Mouse (Mus musculus) lung, embryonic 14.5 days (tissue): ENCODE data around the gene Zfp511. TPM values are rescaled to one million over a fixed set of nuclear protein-coding genes. Genes with fewer than 3 reads are reported as not detected.

Experiments
- ATAC-seq: fragments of 200-750 bp; cut with Nextera tagmentation; 2 replicates; pipeline ENCODE4 v1.8.0; 2017; ENCODE audit warnings: mild to moderate bottlenecking, moderate TSS enrichment, moderate library complexity; ENCODE audit not compliant: insufficient read depth
- DNase-seq: peaks from one replicate; pipeline ENCODE4 v3.0.0-alpha.2; 2015
- H3K27ac ChIP-seq: fragments of 300-500 bp; sonication (generic); 2 replicates; pipeline ENCODE4 v1.5.1; 2014; ENCODE audit warnings: low read depth, mild to moderate bottlenecking, moderate library complexity
- H3K27me3 ChIP-seq: fragments of 300-500 bp; sonication (generic); 2 replicates; pipeline ENCODE4 v1.6.1; 2014; ENCODE audit warnings: low read length, control low read depth; ENCODE audit not compliant: insufficient read depth
- H3K36me3 ChIP-seq: fragments of 300-500 bp; sonication (generic); 2 replicates; pipeline ENCODE4 v1.6.1; 2014; ENCODE audit warnings: control low read depth; ENCODE audit not compliant: insufficient read depth
- H3K4me1 ChIP-seq: fragments of 300-500 bp; sonication (generic); 2 replicates; pipeline ENCODE4 v1.6.1; 2014; ENCODE audit warnings: antibody characterized with exemption, control low read depth; ENCODE audit not compliant: insufficient read depth
- H3K4me2 ChIP-seq: fragments of 300-500 bp; sonication (generic); 2 replicates; pipeline ENCODE4 v1.6.1; 2014; ENCODE audit warnings: mild to moderate bottlenecking
- H3K4me3 ChIP-seq: fragments of 300-500 bp; sonication (generic); 2 replicates; pipeline ENCODE4 v1.5.1; 2014; ENCODE audit warnings: low read depth, low read length
- H3K9ac ChIP-seq: fragments of 300-500 bp; sonication (generic); 2 replicates; pipeline ENCODE4 v1.6.1; 2014
- H3K9me3 ChIP-seq: fragments of 300-500 bp; sonication (generic); 2 replicates; pipeline ENCODE4 v1.6.1; 2016; ENCODE audit warnings: low read depth, low read length, control low read depth
- CTCF ChIP-seq: IDR thresholded peaks from 2 replicates; pipeline ENCODE4 v1.5.1; 2016; ENCODE audit warnings: antibody characterized with exemption, low read depth
- WGBS: fragments of 180-500 bp; shearing (Covaris S2); extraction: QIAGEN DNeasy Blood & Tissue Kit; methylation state at CpG from one replicate; pipeline ENCODE4 v1.1.7; 2014; 5-methylcytosine and 5-hydroxymethylcytosine counted together
- polyA plus RNA-seq: library from polyadenylated mRNA; unstranded; fragments of >200 nt; fragmentation: Nextera tagmentation; extraction: Ambion mirVana; gene quantifications from 2 replicates; pipeline ENCODE4 v1.2.1, GENCODE M21; 2014

Zfp511 gene
- polyA plus RNA-seq, 1 experiment from 2014 or later, result 39.5 TPM

DNA sequence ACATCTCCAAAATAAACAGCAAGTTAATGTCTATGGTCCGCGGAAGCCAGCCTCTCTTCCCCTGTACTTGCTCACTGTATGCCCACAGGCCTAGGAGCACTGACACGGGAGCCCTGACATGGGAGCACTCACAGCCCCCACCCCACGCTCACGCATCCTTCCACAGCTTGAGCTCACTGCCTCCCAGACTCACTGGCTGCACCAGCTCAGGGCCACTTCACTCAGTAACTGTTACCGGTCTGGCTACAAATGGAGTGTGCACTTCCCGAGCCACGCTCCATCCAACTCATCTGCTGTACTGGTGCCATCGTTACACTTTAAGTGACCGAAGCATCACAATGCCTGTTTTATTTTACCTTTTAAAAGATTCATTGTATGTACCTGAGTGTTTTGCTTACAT, 3.8 kb upstream of the Zfp511 start:
- TF ChIP-seq CTCF, result no peak
- WGBS, result 90% methylated on average over 10 of the region's 10 CpGs
- Histone ChIP-seq H3K9ac (no peak overlapping the region), H3K27me3 (no peaks in the 10 kb centered on the region), H3K4me1 (0 out of 2 replicates have a peak, but pooled peaks cover 7% of the 10 kb centered on the region), H3K27ac (no peak overlapping the region), H3K4me2 (no peak overlapping the region), H3K4me3 (no peak overlapping the region), H3K9me3 (no peaks in the 10 kb centered on the region), H3K36me3 (peaks cover 62% of the 10 kb centered on the region)
- ATAC-seq (no peak), DNase-seq (no peak)

DNA sequence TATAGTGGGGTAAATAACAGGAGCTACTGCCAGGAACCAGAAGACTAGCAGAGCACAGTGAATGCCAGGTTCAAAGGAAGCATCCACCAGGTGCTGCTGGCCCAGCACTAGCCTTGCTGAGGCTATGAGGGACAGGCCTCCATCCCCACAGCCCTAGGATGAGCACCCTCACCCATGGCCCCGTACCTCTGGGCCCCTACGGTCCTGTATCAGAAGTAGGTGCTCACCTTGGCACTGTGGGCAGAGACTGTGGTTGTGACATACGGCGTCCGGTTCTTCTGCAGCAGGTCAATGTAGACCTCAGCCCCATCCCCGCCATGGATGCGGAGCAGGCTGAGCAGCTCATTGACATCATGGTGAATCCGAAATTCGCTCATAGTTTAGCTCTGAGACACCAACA, 2.8 kb upstream of the Zfp511 start:
- ATAC-seq, result no peak
- Histone ChIP-seq H3K9ac (no peak overlapping the region), H3K4me3 (no peak overlapping the region), H3K36me3 (peaks cover 57% of the 10 kb centered on the region), H3K27ac (no peak overlapping the region), H3K4me1 (0 out of 2 replicates have a peak, but pooled peaks cover 7% of the 10 kb centered on the region), H3K27me3 (no peaks in the 10 kb centered on the region), H3K4me2 (no peak overlapping the region), H3K9me3 (no peaks in the 10 kb centered on the region)
- TF ChIP-seq CTCF, result no peak
- WGBS, result 94% methylated on average over 9 of the region's 9 CpGs
- no peak for DNase-seq

DNA sequence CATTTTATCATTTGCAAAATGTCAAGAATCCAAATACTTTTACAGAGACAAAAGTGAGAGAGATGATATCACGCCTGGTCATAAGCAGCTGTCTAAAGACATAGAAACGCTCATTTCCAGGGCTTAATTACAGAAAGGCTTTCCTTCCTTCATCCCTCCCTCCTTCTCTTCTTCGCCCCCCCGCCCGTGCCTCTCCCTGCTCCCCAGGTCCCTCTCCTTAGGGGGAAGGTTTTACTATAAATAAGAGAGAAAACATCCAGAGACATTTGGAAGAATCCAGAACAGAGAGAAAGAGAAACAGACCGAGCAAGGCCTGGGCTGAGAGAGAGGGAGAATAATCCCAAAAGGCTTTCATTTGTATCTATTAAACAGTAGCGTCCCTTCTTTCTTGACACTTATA, 735 bp upstream of the Zfp511 start:
- WGBS, result 14% methylated on average over 7 of the region's 7 CpGs
- peaks cover 44% of the 10 kb centered on the region for H3K36me3 ChIP-seq
- peak overlapping the region; percentile 90 for H3K27ac ChIP-seq

DNA sequence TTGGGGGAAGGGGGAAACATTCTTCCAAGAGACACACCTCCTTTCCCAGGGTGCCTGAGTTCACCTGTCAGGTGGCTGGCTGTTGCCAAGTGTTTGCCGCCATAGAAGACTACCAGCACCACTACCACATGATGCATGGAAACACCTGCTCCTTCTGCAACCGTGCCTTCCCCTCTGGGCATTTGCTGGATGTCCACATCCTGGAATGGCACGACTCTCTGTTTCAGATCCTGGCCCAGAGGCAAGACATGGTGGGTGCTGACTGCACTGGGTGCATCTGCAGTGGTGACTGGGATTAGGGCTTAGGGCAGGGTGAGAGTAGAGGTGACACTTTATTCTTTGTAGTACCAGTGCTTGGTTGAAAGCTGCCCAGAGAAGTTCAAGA, 972 bp downstream of the Zfp511 start:
- WGBS, result 54% methylated on average over 3 of the region's 3 CpGs
- peaks cover 31% of the 10 kb centered on the region for H3K36me3 ChIP-seq
- no peaks in the 10 kb centered on the region for H3K9me3 ChIP-seq
- H3K27me3 ChIP-seq, result no peaks in the 10 kb centered on the region
- H3K4me1 ChIP-seq, result 0 out of 2 replicates have a peak, but pooled peaks cover 7% of the 10 kb centered on the region
- peak overlapping the region; percentile 38; the same call in 1 of the 2 replicates for H3K9ac ChIP-seq
- ATAC-seq, result no peak
- no peak for TF ChIP-seq CTCF
- peak overlapping the region; percentile 82 for H3K4me3 ChIP-seq
- DNase-seq, result no peak
- peak overlapping the region; percentile 92 for H3K4me2 ChIP-seq
- H3K27ac ChIP-seq, result no peak overlapping the region

More for the DNA sequence above, 735 bp upstream of the Zfp511 start:
- ATAC-seq, result no peak
- peak overlapping the region; percentile 82 for H3K4me3 ChIP-seq
- TF ChIP-seq CTCF, result no peak
- peak overlapping the region; percentile 94 for H3K9ac ChIP-seq
- no peak for DNase-seq
- peak overlapping the region; percentile 92 for H3K4me2 ChIP-seq
- no peaks in the 10 kb centered on the region for H3K27me3 ChIP-seq
- H3K9me3 ChIP-seq, result no peaks in the 10 kb centered on the region
- H3K4me1 ChIP-seq, result 0 out of 2 replicates have a peak, but pooled peaks cover 7% of the 10 kb centered on the region

DNA sequence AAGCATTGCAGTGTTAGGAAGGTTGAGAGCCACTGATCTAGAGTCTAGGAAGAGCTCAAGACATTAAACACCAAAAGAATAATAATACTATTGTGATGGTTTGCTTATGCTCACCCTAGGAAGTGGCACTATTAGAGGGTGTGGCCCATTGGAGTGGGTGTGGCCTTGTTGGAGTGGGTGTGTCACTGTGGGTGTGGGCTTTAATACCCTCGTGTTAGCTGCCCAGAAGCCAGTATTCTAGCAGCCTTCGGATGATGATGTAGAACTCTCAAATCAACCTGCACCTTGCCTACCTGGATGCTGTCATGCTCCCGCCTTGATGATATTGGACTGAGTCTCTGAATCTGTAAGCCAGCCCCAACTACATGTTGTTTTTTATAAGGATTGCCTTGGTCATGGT, 6.5 kb downstream of the Zfp511 start:
- H3K9ac ChIP-seq, result no peak overlapping the region
- no peaks in the 10 kb centered on the region for H3K9me3 ChIP-seq
- no peak overlapping the region for H3K4me2 ChIP-seq
- peaks cover 38% of the 10 kb centered on the region for H3K27me3 ChIP-seq
- H3K4me1 ChIP-seq, result no peaks in the 10 kb centered on the region
- no peak overlapping the region for H3K4me3 ChIP-seq
- no peak overlapping the region for H3K27ac ChIP-seq
- WGBS, result 51% methylated on average over 3 of the region's 3 CpGs
- ATAC-seq (no peak), DNase-seq (no peak)
- no peak for TF ChIP-seq CTCF
- peaks cover 12% of the 10 kb centered on the region; the same call in 1 of the 2 replicates for H3K36me3 ChIP-seq

DNA sequence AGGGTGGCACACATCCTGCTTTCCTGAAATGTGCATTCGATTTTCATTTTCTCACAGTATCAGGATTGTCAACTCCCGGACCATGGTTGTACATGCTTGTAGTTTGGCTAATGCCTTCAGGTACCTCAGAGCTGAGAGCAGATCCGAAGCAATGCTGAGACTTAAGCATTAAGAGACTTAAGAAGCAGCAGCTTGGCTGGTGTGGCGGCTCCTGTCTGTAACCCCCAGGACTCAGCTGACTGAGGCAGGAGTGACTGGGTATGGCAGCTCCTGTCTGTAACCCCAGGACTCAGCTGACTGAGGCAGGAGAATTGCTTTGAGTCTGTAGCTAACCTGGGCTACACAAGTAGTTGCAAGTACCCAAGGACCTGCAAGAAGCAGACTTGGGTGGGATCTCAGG, 9.4 kb downstream of the Zfp511 start:
- ATAC-seq (no peak), DNase-seq (no peak)
- WGBS, result 70% methylated on average over 4 of the region's 4 CpGs
- TF ChIP-seq CTCF, result no peak
- no peak overlapping the region for H3K4me2 ChIP-seq
- H3K27ac ChIP-seq, result no peak overlapping the region
- peaks cover 3% of the 10 kb centered on the region; the same call in 1 of the 2 replicates for H3K36me3 ChIP-seq
- H3K27me3 ChIP-seq, result peaks cover 66% of the 10 kb centered on the region
- H3K4me1 ChIP-seq, result 0 out of 2 replicates have a peak, but pooled peaks cover 5% of the 10 kb centered on the region
- H3K9ac ChIP-seq, result no peak overlapping the region
- no peaks in the 10 kb centered on the region for H3K9me3 ChIP-seq
- H3K4me3 ChIP-seq, result no peak overlapping the region

DNA sequence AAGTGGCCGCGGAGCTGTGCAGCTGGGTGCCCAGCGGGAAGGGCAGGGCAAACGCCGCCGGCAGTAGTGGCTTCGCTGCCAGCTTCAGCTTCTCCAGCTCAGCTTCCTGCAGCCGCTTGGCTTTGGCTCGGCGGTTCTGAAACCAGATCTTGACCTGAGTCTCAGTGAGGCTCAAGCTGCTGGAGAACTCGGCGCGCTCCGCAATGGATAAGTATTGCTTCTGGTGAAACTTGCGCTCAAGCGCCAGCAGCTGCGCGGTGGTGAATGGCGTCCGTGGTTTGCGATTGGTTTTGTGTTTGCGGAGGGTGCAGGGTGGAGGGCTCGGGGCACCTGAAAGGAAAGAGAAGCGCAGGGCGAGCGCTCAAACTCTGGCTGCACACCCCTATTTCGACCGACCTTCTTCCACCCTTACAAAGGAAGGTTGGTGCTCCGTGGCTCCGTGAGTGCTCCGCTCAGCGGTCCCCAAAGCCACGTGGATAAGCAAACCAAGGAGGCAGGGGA, 11.7 kb downstream of the Zfp511 start:
- 0 out of 2 replicates have a peak, but pooled peaks cover 5% of the 10 kb centered on the region for H3K4me1 ChIP-seq
- ATAC-seq (peak; percentile 44; the same call in 1 of the 2 replicates), DNase-seq (peak; percentile 53)
- no peaks in the 10 kb centered on the region for H3K36me3 ChIP-seq
- H3K4me2 ChIP-seq, result peak overlapping the region; percentile 65
- H3K27me3 ChIP-seq, result peaks cover 87% of the 10 kb centered on the region
- H3K9me3 ChIP-seq, result no peaks in the 10 kb centered on the region
- peak overlapping the region; percentile 40 for H3K4me3 ChIP-seq
- H3K27ac ChIP-seq, result no peak overlapping the region
- no peak overlapping the region for H3K9ac ChIP-seq
- TF ChIP-seq CTCF, result no peak
- WGBS, result under 1% methylated on average over 33 of the region's 33 CpGs
